Mouse (Mus musculus) kidney, adult 2 months (tissue): ENCODE measurements at regions not wholly inside any gene's neighbourhood (a gene's known extent, or its start where the extent isn't known, plus 50 kb on each side); places are given as distances from the start of the nearest gene placed in this dataset.

Source experiments
- CTCF ChIP-seq: fragments of 200-500 bp; conservative IDR thresholded peaks from 2 replicates; pipeline ENCODE4 v1.5.1; 2011; ENCODE audit warnings: low read depth, mild to moderate bottlenecking, control low read depth, low read length, moderate library complexity, mixed read lengths; ENCODE audit not compliant: insufficient read depth, insufficient read length
- POLR2A ChIP-seq: fragments of 200-500 bp; IDR thresholded peaks from one replicate; pipeline ENCODE4 v1.6.1; 2011; ENCODE audit warnings: low read depth, low read length, control low read depth

- TF ChIP-seq CTCF, result no peak
- no peak for TF ChIP-seq POLR2A
These were observed 97.3 kb upstream of the Tmtc4 start for GRCm38 (mm10) chr14:123081016-123081714.
